Mouse (Mus musculus): Measurements from ENCODE around the gene Gemin7.
"Not testable (repeated sequence)": the region's sequence is repeated elsewhere in the genome, so short reads cannot be mapped to it uniquely, and the experiment has no call there.

Gemin7 gene

GRCm38 (mm10) chr7:19577141-19577852, at the start of gene Gemin7, which contains the start of gene Zfp296:
Gemin7 (minus strand) TSS chr7:19577595.
Zfp296 (plus strand) TSS chr7:19577287.
- DNase-seq (ENCODE audit: low read depth, low spot score) = no peak

- DNase-seq (ENCODE audit: low read depth, low spot score) = no peak
Measured at GRCm38 (mm10) chr7:19623433-19623832, 46.0 kb upstream of the Gemin7 start.

GRCm38 (mm10) chr7:19622241-19622640, 44.8 kb upstream of the Gemin7 start:
- no peak for DNase-seq (ENCODE audit: low read depth, low spot score)

GRCm38 (mm10) chr7:19620811-19621210, 43.4 kb upstream of the Gemin7 start:
- no peak for DNase-seq (ENCODE audit: low read depth, low spot score)

GRCm38 (mm10) chr7:19619004-19619801, 41.8 kb upstream of the Gemin7 start:
- peak; percentile 60 for DNase-seq (ENCODE audit: low read depth, low spot score)

- no peak for DNase-seq (ENCODE audit: low read depth, low spot score)
Measured at GRCm38 (mm10) chr7:19615036-19615577, 37.7 kb upstream of the Gemin7 start.

- DNase-seq (ENCODE audit: low read depth, low spot score) = no peak
Measured at GRCm38 (mm10) chr7:19610969-19611368, 33.6 kb upstream of the Gemin7 start.

- DNase-seq (ENCODE audit: low read depth, low spot score) = no peak
Measured at GRCm38 (mm10) chr7:19609641-19610332, 32.4 kb upstream of the Gemin7 start.

GRCm38 (mm10) chr7:19607291-19607690, 29.9 kb upstream of the Gemin7 start:
- DNase-seq (ENCODE audit: low read depth, low spot score) = no peak

- DNase-seq (ENCODE audit: low read depth, low spot score) = not testable (repeated sequence)
Measured at GRCm38 (mm10) chr7:19604606-19605214, 27.3 kb upstream of the Gemin7 start.

- DNase-seq (ENCODE audit: low read depth, low spot score) = peak; percentile 87
Measured at GRCm38 (mm10) chr7:19603849-19604605, 26.6 kb upstream of the Gemin7 start, which contains the start of gene Clasrp. Clasrp (minus strand) TSS chr7:19604486.

GRCm38 (mm10) chr7:19603055-19603454, 25.7 kb upstream of the Gemin7 start:
- DNase-seq (ENCODE audit: low read depth, low spot score) = no peak

- no peak for DNase-seq (ENCODE audit: low read depth, low spot score)
Measured at GRCm38 (mm10) chr7:19600562-19600961, 23.2 kb upstream of the Gemin7 start.

- DNase-seq (ENCODE audit: low read depth, low spot score) = no peak
Measured at GRCm38 (mm10) chr7:19593061-19593730, 15.8 kb upstream of the Gemin7 start.

GRCm38 (mm10) chr7:19589917-19590316, 12.5 kb upstream of the Gemin7 start:
- peak; percentile 72 for DNase-seq (ENCODE audit: low read depth, low spot score)

- peak; percentile 54 for DNase-seq (ENCODE audit: low read depth, low spot score)
Measured at GRCm38 (mm10) chr7:19589207-19589606, 11.8 kb upstream of the Gemin7 start.

- DNase-seq (ENCODE audit: low read depth, low spot score) = no peak
Measured at GRCm38 (mm10) chr7:19586269-19586668, 8.9 kb upstream of the Gemin7 start.

GRCm38 (mm10) chr7:19580634-19581033, 3.2 kb upstream of the Gemin7 start:
- DNase-seq (ENCODE audit: low read depth, low spot score) = no peak

GRCm38 (mm10) chr7:19579751-19580150, 2.4 kb upstream of the Gemin7 start:
- DNase-seq (ENCODE audit: low read depth, low spot score) = no peak

GRCm38 (mm10) chr7:19578436-19578835, 1.0 kb upstream of the Gemin7 start:
- no peak for DNase-seq (ENCODE audit: low read depth, low spot score)

All from c-Kit-negative CD71-positive TER-119-positive erythroid progenitor cells, embryonic 14.5 days (primary cell).